Mouse (Mus musculus) mesoderm, embryonic 11.5 days (tissue): Measurements from ENCODE around the gene Pds5b.
"Not testable (repeated sequence)": the region's sequence is repeated elsewhere in the genome, so short reads cannot be mapped to it uniquely, and the experiment has no call there.

ENCODE experiments used
- DNase-seq: peaks from one replicate; pipeline ENCODE4 v3.0.0-alpha.2; 2012; ENCODE audit warnings: low read depth, low spot score

Gene Pds5b

DNA sequence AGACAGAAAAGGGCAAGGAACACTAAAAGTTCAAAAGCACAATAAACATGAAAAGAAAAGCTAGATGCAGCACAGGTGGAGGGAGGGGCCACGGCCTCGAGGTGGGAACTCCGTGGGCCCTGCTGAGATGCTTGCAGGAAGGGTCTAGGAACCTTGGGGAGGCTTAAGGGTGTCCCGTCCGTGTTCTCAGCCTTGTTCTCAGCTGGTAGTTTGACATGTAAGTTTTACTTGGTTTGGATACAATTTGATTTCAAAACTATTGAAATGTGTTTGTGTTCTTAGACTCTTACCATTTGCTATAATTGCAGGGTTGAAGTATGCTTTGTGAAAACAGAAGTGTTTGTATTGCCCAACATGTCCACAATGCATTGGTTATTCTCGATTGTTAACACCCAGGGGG is 149.2 kb downstream of the Pds5b start:
- DNase-seq = no peak

DNA sequence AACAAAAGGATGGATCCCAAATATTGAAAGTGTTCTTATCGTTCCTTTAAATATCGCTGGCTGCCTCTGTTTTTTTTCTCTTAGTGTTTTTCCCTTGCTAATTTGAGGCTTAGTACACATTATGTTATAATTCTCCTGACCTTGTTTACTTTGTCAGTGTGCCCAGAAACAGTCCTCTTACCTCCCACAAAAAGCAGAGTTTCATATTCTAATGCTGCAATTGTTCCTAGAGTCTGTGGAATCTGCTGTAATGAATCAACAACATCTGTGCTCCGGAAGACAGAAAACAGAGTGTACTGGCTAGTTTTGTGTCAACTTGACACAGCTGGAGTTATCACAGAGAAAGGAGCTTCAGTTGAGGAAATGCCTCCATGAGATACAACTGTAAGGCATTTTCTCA is 149.8 kb downstream of the Pds5b start:
- DNase-seq = no peak

DNA sequence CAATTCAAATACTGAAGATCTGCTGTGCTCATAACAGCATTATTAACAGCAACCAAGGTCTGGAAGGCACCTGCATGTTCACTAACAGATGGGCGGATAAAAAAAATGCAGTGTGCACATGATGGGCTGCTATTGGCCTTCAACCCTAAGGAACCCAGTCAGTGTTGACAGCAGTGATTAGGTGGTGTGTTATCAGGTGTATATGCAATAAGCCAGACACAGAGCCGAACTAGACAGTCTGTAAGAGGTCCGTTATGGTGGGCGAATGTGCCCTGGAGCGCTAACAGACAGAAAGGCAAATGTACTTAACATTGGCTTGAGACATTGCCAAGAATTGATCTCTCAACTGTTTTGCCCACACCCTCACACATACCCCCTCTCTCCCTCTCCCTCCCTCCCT is 156.0 kb downstream of the Pds5b start:
- DNase-seq = no peak

DNA sequence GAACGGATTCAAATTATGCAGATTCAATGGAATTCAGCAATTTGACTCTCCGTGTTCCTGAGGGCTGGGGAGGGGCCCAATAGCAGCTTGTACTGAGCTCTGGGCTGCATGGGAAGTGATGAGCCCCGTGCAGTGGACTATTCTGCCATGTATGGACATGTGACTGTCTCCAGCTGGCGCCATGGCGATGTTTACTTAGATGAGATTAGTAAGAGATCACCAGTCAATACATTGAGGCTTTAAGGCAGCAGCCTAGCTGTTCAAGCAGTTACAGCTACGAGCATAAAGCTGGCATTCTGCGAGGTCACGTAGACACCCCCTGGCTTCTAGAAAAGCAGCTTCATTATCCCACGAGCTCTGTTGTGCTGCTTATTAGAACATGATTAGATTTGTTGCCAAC is 157.2 kb downstream of the Pds5b start:
- DNase-seq = no peak

DNA sequence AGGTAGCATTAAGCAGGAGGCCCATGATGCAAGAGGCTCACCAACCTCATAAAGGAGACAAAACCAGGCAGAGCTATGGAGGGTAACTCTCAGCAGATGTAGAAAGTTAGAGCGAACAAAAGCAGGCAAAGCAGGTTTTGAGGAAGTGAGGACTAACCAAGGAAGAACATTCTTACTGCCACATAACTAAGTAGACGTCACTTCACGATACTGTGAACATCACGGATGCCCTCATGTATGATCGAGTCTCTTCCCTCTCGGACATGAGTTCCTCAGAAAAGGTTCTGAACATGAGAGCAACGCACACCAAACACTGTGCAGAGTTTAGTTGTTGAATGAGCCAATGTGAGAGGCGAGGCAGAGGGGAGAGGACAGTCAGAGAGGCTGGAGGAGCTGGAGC is 163.2 kb downstream of the Pds5b start:
- DNase-seq = no peak

DNA sequence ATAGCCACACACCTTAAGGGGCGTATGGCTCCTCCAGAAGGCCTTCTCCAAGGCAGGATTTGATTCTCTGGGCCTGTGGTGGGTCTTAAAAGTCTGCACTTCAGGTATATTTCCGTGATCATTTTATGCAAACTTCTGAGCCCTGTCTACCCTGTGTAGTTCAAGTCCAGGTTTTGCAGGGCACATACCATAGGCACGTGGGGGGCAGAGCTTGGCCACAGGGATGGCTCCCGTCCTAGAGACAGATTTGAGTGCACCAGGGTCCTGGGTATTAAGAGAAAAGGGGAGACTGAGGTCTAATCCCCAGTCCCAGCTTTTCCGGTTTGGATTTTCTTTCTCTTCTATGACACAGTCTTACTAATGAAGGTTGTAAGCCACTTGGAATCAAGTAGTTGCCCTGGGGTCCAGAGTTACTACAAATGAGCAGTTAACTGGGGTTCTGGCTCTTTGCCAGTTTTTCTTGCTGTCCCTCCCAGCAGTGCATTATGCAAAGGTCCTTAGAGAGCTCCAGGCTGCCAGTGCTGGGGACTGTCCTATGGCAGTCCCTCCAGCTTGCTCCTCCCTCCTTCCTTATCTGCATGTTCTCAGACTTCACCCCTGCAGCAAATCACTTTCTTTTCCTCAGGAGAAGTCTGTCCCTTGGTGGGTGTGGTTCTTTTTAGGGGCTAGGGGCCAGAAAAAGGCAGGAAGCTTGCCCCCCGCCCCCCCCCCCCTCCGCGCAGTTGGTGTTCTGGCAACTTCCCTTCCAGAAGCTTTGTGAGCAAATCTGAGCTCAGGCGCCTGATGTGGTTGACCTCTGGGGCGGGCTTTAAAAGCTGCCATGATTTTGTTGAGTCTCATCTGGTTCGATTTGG is 166.4 kb downstream of the Pds5b start:
- peak; percentile 69 for DNase-seq

DNA sequence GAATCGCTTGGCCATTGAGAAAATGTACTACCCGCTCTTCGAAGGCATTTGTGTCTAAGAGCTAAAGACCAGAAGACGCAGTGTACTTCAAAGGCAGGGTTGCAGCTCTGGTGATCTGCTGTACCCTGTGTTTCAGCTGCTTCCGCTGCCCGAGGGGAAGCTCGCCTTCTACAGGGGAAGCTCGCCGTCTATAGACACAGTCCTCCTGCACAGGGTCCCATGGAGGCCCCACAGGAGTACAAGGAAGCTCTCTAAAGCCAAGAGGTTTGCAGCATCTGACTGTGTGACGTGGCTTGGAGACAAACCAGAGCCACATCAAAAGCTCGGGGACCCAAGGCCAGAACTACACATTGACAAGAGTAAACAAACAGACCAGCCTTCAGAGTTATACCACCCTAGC is 167.1 kb downstream of the Pds5b start:
- no peak for DNase-seq

DNA sequence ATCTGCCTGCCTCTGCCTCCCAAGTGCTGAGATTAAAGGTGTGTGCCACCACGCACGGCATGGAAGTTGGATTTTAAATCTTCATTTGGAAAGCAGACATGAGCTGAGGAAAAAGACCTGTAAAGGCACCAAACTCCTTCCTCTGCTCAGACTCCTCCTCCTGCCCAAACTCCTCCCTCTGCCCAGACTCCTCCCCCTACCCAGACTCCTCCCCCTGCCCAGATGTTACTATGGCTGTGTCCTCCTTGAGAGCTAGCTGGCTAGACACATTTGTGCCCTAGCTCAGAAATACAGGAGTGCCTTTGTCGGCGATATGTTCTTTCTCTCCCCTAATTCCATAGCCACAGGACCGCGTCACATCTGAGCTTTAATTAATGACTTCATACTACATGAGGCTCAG is 172.4 kb downstream of the Pds5b start:
- no peak for DNase-seq

DNA sequence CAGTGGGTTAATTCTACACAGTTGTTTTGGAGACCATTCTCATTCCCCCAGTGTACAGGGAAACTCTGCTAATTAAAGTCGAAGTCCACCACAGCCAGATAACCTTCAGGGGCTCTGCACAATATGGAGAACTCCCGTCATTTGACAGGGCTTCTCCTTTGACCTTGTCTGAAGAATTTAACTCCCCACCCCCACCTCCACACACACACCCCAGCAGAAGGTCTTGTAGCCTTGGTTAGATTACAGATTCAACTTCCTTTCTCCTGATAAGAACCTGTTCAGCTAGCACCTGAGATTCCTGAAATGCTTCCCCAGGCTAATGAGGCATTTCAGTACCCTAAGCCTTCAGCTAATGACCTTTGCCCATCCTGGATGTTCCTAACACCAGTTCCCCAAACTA is 177.3 kb downstream of the Pds5b start:
- DNase-seq = no peak

DNA sequence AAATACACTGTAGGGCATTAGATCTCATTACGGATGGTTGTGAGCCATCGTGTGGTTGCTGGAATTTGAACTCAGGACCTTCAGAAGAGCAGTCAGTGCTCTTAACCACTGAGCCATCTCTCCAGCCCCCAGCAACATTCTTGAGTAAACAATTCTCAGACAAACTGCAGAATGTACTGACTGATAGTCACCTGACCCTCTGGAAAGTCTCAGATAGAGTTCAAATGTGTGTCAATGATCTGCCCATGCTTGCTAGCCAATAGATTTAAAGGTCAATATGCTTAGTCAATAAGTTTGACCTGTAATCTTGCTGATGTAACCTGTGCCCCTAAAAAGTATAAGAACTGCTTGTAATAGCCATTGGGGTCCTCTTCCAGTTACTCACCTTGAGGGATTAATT is 178.6 kb downstream of the Pds5b start:
- not testable (repeated sequence) for DNase-seq

DNA sequence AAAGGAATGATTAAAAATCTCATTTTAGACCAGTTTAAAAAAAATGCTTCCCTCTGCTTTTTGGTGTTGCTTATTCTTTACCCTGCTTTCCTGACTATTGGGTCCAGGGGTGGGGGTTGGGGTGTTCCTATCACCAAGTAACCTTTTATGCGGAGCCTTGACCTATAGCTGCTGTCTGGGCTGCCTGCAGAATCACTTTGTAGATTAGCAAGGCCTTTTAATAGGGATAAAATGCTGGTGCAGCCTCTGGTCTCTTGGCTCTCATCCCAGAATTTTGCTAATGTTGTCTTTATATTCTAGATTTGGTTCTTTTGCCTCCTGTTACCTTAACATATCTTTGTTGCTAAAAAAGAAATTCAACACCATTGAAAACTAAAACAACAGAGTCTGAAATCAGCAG is 181.0 kb downstream of the Pds5b start:
- no peak for DNase-seq

DNA sequence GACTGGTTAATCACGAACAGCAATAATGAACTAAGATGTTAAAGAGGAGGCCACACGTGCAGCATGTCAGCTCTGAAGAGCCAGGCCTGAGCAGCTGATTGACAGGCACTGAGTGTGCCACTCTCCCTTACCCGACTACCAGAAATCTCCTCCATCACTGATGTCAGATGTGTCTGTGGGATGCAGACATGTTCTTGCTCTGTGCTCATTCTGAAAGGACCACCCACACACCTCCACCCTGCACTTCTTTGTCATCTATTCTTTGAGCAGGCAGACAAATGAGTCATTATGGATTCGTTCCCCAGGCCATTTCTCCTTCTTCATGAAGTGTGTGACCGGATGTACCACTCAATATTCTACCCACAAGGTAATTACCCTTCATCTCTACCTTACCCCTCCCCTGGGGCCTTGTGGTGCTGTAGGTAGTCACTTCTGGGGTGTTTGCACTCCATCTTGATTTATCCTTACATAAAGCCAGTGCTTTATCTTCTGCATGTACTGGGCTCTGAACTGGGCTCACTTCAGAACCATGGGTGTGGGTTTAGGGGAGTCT is 186.2 kb downstream of the Pds5b start:
- no peak for DNase-seq
